Mouse (Mus musculus) gastrocnemius, postnatal 36 days (tissue): ENCODE measurements around the gene Map2k4. TPM values are rescaled to one million over a fixed set of nuclear protein-coding genes. Genes with fewer than 3 reads are reported as not detected.

ENCODE experiments used
- DNase-seq, 2 experiments: peaks; one replicate each; pipeline ENCODE4 v3.0.0; 2022
- intact Hi-C: fragments of 180-260 bp; cut with DNase I; formaldehyde crosslinking; loops from one replicate; pipeline ENCODE4 v1.15.1; 2025
- total RNA-seq, 2 experiments: library from RNA; stranded (reverse); gene quantifications; 2 replicates each; pipeline ENCODE4 v1.2.3; 2021

Gene Map2k4
- total RNA-seq, 2 experiments from 2014 or later, result 66.3 to 66.9 TPM

GRCm38 (mm10) chr11:65721615-65722014 is 66.5 kb downstream of the Map2k4 start:
- intact Hi-C loops, result no loop called here
- no peak for DNase-seq

GRCm38 (mm10) chr11:65719960-65720359 is 68.1 kb downstream of the Map2k4 start:
- DNase-seq, result no peak
- intact Hi-C loops, result no loop called here

- DNase-seq, result no peak
- intact Hi-C loops, result no loop called here
Observed at GRCm38 (mm10) chr11:65713830-65714229, 74.3 kb downstream of the Map2k4 start.

- DNase-seq, result no peak
- intact Hi-C loops, result no loop called here
Observed at GRCm38 (mm10) chr11:65712754-65713306, 75.3 kb downstream of the Map2k4 start.

- DNase-seq, result no peak
- intact Hi-C loops, result no loop called here
Observed at GRCm38 (mm10) chr11:65706784-65707183, 81.3 kb downstream of the Map2k4 start.

GRCm38 (mm10) chr11:65706176-65706575 is 81.9 kb downstream of the Map2k4 start:
- no peak for DNase-seq
- intact Hi-C loops, result no loop called here

GRCm38 (mm10) chr11:65704861-65705260 is 83.2 kb downstream of the Map2k4 start:
- DNase-seq, result no peak
- intact Hi-C loops, result no loop called here

- intact Hi-C loops, result loop anchor here (5.0 kb wide), 1 partner anchor 482 kb away; no protein-coding TSS in a partner anchor
- no peak for DNase-seq
Observed at GRCm38 (mm10) chr11:65678824-65679402, 109.2 kb downstream of the Map2k4 start.

- no peak for DNase-seq
- intact Hi-C loops, result no loop called here
Observed at GRCm38 (mm10) chr11:65667348-65667969, 120.6 kb downstream of the Map2k4 start.

- DNase-seq, result no peak
- intact Hi-C loops, result no loop called here
Observed at GRCm38 (mm10) chr11:65664903-65665302, 123.2 kb downstream of the Map2k4 start.

GRCm38 (mm10) chr11:65661790-65662522 is 126.1 kb downstream of the Map2k4 start:
- DNase-seq, result no peak
- intact Hi-C loops, result no loop called here

- no peak for DNase-seq
- intact Hi-C loops, result no loop called here
Observed at GRCm38 (mm10) chr11:65653932-65654331, 134.2 kb downstream of the Map2k4 start.

- intact Hi-C loops, result no loop called here
- no peak for DNase-seq
Observed at GRCm38 (mm10) chr11:65651426-65651825, 136.7 kb downstream of the Map2k4 start.

GRCm38 (mm10) chr11:65649956-65650715 is 138.0 kb downstream of the Map2k4 start:
- no peak for DNase-seq
- intact Hi-C loops, result no loop called here

GRCm38 (mm10) chr11:65649469-65649868 is 138.6 kb downstream of the Map2k4 start:
- no peak for DNase-seq
- intact Hi-C loops, result no loop called here

GRCm38 (mm10) chr11:65646314-65646713 is 141.8 kb downstream of the Map2k4 start:
- intact Hi-C loops, result no loop called here
- DNase-seq, result no peak

GRCm38 (mm10) chr11:65644539-65644938 is 143.6 kb downstream of the Map2k4 start:
- intact Hi-C loops, result no loop called here
- DNase-seq, result no peak

GRCm38 (mm10) chr11:65640261-65640660 is 147.8 kb downstream of the Map2k4 start:
- DNase-seq, result no peak
- intact Hi-C loops, result no loop called here
